Mouse (Mus musculus): Measurements from ENCODE around the gene Rnf19b.

DNA sequence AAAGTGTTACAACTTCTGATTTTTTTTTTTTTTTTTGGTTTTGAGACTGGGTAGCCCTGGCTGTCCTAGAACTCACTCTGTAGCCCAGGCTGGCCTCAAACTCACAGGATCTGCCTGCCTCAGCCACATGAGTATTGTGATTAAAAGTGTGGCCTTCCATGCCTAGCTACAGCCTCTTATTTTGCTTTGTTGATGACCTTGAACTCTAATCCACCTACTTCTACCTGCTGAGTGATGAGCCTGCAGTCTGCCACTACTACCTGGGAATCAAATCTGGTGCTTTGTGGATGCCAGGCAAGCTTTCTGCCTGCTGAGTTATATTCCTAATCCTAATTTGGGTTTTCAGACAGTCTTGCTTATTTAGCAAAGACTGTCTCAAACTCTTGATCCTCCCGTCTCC is 3.4 kb downstream of the Rnf19b start:
- no peak for TF ChIP-seq CTCF (IDR thresholded peaks at IDR 0.05; ENCODE audit: low read depth, low read length)
- TF ChIP-seq GATA1 (IDR thresholded peaks at IDR 0.05; ENCODE audit: borderline replicate concordance, low read length), result no peak
- no peak for TF ChIP-seq TAL1 (conservative IDR thresholded peaks at IDR 0.05; ENCODE audit: low read depth, low read length)
- TF ChIP-seq GATA2 (IDR thresholded peaks at IDR 0.05; ENCODE audit: borderline replicate concordance, low read depth, low read length), result no peak
- TF ChIP-seq POLR2AphosphoS5 (IDR thresholded peaks at IDR 0.05; ENCODE audit: insufficient replicate concordance, low read depth, low read length), result no peak
